Mouse (Mus musculus): Measurements from ENCODE around the gene Sympk.

The Sympk gene

DNA sequence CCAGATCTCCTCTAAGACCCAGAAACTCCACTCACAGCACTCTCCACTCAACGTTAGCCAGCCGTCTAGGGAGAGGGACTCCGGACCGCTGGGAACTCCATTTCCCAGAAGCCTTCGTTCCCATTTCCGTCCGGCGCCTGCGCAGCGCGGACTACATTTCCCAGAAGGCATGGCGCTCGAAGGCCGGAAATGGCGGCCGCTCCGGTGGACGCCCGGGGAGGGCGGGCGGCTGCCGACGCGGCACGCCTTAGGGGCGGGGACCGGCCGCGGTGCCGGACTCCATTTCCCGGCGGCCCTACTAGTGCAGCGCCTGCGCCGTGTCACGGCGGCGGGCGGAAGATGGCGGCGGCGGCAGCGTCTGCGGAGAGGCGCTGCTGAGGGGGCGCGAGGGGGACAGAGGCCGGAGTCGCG, at the start of gene Sympk:
Gene Sympk (plus strand): TSS at position 282 of the 411 bp plus-strand sequence.
- peak; percentile 97 for DNase-seq

DNA sequence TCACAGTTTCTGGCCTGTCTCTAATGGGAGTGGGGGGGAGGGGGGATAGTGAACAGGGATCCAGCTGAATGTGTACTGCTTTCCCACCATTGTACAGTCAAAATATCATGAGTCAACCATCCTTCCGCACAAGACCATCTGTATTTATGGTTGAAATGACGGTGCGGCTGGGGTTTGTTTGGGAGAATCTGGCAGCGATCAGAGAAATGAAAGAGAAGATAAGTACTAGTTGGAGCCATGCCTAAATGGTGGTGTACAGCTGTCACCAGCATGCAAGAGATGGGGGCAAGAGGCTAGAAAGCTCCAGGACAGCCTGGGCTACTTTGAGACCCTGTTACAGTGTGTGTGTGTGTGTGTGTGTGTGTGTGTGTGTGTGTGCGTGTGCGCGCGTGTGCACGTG, 45.8 kb upstream of the Sympk start:
- DNase-seq, result no peak

DNA sequence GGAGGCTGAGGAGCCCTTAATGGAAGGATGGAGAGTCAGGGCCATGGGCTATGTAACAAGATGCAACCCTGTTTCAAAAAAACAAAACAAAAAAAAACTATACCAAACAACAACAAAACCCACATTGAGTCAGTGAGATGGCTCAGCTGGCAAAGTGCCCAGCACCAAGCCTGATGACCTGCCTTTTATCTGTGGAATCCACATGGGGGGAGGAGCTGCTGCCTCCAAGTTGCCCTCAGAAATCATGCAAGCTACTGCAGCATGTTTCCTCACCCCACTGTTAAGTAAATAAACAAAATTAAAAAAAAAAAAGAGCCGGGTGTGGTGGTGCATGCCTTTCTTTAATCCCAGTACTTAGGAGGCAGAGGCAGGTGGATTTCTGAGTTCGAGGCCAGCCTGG, 37.7 kb upstream of the Sympk start:
- no peak for DNase-seq

DNA sequence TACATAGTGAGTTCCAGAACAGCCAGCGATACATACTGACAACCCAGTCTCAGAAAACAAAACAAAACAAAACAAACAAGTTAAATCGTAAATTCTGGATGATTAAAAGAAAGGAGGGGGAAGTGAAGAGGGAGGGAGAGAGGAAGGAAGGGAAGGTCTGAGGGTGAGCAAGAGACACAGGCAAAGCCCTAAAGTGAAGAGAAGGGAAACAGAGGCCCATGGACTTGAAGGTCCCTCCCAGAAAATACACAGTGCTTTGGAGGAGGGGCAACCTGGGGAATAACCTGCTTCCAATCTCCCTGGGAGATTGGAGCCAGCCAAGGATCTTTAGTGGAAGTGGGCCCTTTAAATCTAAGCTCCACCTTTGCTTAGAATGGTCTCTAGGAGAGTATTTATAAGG, 37.1 kb upstream of the Sympk start, which contains the start of gene Nanos2:
Gene Nanos2 (plus strand): TSS at position 301 of the 400 bp plus-strand sequence.
- DNase-seq, result no peak

DNA sequence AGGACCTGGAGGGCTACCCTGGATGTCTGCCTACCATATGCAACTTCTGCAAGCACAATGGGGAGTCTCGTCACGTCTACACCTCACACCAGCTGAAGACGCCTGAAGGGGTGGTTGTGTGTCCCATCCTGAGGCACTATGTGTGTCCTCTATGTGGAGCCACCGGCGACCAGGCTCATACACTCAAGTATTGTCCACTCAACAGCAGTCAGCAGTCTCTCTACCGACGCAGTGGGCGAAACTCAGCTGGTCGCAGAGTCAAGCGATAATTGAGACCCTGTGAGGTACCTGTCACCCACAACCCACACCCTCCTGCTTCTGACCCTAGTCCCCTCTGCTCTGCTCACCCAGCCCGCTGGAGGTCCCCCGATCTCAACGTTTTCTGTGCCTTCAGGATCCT, 36.4 kb upstream of the Sympk start:
- DNase-seq, result no peak

DNA sequence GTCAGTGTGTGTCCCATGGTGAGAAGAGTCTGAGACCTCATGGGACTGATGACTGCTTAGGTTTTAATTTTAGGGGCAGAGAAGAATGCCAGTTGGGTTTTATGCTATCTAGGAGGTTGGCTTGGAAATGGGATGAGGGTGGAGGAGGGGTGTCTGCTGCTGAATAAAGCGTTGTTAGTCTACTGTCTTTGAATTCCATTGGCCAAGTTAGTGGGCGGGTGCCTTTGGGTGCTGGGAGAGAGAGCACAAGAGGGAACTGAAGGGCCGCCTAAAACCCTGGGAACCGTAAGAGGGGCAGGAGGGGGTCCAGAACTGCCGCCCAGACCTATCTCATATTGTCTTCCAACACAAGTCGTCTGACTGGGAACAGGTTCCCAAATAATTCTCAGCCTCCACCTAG, 35.4 kb upstream of the Sympk start:
- no peak for DNase-seq

DNA sequence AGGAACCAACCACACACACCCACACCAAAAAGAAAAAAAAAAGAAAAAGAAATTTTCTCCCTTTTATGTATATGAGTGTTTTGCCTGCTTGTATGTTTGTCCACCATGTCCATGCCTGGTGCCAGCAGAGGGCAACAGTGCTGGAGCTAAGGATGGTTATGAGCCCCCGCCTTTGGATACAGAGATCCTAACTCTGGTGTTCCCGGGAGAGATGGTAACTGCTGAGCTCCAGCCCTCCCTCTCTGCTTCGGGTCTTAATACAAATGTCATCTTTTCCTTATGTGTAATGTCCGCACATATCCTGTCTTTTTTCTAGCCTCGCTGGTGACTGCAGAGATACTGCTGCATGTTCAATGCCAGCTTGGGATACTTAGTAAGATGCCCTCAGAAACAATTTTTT, 34.2 kb upstream of the Sympk start:
- DNase-seq, result no peak

DNA sequence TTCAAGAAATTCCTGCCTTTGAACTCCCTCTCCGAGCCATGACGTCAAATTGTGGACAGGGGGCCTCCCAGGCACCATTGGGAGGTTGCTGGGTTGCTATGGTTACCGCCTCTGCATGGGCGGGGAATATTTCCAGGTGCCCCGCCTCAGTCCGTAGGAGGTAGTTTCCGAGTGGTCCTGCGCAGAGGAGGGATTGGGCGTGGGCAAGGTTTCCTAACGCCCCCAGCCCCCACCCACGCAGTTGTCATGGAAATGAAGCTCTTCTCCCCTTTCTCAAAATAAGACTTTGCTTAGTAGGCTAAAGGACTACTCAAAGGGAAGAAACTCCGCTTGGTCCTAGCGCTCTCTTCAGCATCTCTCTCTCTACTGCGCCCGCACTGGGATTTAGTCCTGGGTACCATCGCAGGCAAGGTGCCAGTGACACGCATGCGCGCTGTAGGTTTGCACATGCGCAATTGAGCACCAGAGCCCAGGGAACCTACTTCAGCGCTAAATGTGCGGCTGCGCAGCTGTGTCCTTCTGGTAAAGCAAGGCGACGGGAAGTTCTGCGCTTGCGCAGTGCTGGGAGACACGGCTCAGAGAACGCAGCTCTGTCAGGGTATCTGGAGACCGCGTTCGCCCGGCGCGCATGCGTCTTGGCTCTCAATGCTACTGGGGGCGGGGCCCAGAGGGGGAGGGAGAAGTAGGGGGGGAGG, 33.4 kb upstream of the Sympk start, which contains the start of gene Mypop:
Gene Mypop (plus strand): TSS at position 645 of the 695 bp plus-strand sequence.
- DNase-seq, result peak; percentile 100

DNA sequence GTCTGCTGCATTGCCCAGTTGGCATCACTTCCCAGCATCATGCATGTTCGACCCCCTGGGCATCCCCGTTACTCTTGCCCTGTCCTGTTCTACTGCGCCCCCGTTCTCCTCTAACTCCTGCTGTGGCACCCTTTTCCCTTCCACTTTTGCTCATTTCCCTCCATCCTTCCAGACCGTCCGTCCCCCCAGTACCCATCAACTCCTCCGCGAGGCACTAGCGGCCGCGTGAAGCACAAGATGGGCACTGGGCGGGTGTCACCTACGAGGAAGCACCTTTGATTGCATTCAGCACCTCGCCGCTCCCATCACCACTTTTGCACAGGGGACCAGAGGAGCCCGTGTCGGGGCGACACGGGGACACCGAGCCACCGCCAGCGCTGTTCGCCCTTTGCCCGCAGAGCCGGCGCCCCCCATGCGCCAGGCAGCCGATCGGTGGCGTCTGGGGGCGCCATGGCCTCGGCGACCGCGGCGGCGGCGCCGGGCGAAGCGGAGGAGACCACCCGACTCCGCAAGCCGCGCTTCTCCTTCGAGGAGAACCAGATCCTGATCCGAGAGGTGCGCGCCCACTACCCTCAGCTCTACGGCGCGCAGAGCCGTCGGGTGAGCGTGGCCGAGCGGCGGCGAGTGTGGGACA, 32.4 kb upstream of the Sympk start:
- DNase-seq, result no peak

DNA sequence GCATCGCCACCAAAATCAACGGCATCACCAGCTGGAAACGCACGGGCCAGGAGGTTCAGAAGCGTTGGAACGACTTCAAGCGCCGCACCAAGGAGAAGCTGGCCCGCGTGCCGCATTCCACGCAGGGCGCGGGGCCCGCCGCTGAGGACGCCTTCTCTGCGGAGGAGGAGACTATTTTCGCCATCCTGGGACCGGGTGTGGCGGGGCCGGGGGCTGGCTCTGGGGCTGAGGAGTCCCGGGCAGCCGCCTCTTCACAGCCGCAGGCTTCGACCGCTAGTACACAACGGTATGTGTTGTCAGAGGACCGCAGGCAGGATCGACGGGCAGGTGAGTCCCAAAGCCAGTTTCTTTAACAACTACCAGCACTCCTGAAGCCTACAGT, 31.9 kb upstream of the Sympk start:
- no peak for DNase-seq

DNA sequence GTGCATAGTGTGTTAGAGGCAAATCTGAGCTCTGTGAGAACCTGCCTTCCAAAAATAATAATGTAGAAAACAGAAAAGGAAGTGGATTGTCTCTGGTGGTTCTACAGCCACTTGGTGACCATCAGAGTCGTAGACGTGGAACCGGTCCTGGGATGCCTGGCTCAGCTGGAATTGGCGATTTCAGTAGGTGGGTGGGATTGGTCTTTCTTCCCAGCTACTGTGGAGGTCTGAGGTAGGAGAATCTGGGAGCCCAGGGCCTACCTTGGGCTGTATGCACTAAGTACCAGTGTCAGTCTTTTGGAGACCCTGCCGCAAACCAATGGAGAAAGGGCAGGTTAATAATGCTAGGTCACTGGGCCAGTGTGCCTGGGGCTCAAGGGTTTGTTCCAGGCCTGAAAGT, 31.1 kb upstream of the Sympk start:
- DNase-seq, result no peak

DNA sequence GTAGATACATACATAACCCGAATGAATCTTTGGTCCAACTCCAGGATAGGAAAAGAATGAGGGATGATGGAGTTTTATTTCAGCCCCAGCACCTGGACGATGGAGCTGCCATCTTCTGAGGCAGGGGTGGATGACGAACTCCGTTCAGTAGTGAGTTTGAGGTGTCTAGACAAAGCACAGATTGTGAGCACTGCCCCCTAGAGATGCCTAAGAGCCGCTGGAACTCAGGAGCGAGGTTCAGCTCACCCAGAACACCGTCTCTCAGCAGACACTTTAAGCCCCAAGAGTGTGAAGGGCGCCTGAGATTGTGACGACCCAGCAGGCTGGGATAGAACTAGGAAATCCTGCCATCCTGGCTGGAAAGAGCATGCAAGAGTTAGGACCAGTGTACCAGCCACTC, 25.3 kb upstream of the Sympk start:
- DNase-seq, result no peak

DNA sequence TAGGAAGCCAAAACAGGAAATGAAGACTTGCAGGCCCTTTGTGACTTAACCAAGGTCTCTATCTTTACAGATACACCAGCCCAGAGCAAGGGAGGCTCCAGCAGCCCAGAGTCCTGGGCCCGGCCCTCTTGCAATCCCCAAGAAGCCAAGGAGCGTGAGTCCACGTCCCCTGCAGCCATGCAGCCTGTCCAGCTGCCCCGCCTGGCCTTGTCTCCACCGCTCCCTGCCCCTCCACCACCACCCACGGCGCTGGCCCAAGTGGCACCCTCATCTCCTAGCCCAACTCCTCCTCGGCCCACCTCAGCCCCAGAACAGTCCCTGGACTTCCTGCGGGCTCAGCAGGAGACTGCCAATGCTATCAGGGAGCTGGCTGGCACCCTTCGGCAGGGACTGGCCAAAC, 23.8 kb upstream of the Sympk start:
- DNase-seq, result no peak

DNA sequence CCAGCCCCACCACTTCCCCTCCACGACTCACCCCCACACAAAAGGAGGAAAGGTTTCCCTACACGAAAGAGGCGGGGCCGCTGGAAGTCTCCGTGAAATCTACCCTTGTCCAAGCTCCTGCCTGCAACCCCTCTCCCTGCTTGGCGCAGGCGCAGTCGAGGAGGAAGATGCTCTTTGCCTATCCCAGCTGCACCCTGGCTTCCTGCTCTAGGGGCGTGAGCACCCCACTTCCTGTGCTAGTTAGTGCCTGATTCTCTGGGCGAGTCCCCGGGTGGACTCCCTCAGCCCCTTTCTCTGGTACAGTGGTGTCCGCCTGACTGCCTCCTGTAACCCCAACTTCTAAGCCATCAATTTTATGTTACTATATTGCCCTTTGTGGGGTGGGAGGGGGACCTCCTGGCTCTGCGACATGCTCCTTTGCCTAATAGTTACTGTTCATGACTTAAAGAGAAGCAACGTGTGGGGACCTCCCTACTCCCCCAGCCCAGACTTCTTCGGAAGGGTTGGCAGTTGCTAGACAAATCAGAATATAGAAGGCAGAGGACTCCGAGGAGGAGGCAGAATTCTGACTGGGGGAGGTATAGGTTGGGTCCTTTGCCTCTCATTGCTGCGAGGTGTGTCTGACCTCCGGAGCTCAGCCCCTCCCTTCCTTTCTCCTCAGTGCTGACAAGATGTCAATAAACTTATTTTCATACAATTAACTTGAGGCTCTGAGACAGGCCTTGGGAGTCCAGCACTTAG, 22.9 kb upstream of the Sympk start:
- DNase-seq, result peak; percentile 87

DNA sequence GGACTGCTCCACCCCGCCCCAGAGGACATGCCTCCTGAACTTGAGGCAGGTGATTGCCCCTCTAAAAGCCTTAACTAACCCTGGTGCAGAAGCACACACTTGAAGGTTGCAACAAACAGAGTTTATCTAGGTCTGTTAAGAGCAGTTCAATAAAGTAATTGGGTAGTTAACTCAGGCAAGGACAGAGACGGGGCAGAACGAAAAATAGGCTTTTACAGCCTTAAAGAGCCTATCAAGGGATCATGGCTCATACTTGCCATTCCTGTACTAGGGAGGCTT, 22.4 kb upstream of the Sympk start:
- DNase-seq, result no peak

DNA sequence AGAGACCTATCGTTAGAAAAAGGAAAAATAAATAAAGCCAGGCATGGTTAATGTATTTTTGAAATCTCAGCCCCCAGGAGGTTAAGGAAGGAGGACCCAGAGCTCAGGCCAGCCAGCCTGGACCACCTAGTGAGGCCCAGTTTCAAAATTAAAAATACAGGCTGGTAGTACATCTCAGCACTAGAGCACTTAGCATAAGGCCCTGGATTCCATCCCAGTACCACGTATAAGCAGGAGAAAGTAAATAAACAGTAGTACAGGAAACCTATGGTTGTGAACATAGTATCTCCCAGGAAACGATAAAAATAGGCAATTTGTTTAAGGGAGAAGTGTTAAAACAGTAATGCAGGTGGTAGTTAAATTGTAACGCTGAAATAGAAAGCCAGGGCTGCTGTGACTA, 22.1 kb upstream of the Sympk start:
- DNase-seq, result no peak

DNA sequence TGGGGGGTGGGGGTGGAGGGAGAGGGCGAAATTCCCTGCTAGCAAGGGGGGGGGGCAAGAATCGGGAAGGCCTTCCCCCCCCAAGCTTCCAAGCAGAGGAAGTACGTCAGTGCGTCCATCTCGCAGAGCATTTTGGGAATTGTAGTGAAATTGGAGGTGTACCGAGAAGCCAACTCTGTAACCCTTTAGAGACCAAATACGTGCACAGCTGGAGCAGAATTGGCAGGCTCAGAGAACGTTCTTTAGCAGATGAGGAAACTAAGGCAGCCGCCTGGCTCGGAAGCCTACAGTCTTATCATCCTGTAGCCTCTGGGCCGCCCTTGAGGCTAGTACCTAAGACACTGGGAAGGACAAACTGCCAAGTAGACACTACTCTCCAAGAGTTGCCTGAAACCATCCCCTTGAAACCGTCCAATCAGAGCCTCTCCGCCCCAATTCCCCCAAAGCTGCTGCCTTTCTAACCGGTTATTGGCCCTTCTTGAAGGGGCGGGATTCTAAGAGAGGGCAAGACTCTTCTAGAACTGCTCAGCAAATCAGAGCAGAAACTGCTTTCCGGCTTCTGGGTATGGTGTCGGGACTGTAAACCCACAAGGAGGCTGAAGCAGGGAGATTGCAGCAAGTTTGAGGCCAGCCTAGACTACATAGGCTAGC, 21.2 kb upstream of the Sympk start:
- peak; percentile 89 for DNase-seq

DNA sequence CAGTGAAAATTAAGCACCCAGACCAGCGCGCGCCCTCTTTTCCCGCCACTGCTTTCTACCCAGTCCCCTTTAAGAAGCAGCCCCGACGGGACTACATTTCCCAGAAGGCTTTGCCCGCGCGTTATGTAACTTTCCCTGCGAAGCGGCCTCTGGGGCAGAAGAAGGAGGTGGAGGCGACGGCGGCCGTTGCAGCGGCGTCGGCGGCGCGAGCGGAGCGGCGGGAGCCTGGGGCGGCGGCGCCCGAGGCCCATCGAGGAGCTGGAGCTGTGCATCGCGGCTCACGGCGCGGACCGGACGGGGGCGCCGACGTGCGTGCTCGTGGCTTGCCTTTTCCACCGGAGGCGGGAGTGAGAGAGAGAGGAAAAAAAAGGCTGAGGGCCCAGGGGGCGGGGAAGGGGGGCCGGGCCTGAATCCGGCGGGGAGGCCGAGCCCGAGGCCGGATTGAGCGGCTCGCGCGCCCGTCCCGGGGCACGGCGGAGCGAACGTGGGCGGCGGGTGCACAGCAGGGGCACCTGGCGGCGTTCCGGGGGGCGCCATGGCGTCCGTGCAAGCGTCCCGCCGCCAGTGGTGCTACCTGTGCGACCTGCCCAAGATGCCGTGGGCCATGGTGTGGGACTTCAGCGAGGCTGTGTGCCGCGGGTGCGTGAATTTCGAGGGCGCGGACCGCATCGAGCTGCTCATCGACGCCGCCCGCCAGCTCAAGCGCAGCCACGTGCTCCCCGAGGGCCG, 20.1 kb upstream of the Sympk start, which contains the start of gene Irf2bp1:
Gene Irf2bp1 (plus strand): TSS at position 143 of the 729 bp plus-strand sequence.
- peak; percentile 95 for DNase-seq

DNA sequence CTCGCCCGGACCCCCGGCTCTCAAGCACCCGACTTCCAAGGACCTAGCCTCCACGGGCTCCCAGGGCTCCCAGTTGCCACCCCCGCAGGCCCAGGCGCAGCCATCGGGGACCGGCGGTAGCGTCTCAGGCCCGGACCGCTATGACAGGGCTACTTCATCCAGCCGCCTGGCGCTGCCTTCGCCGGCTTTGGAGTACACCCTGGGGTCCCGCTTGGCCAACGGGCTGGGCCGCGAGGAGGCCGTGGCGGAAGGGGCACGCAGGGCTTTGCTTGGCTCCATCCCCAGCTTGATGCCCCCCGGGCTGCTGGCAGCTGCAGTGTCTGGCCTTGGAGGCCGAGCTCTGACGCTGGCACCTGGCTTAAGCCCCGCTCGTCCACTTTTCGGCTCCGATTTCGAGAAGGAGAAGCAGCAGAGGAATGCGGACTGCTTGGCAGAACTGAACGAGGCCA, 19.5 kb upstream of the Sympk start:
- DNase-seq, result no peak

DNA sequence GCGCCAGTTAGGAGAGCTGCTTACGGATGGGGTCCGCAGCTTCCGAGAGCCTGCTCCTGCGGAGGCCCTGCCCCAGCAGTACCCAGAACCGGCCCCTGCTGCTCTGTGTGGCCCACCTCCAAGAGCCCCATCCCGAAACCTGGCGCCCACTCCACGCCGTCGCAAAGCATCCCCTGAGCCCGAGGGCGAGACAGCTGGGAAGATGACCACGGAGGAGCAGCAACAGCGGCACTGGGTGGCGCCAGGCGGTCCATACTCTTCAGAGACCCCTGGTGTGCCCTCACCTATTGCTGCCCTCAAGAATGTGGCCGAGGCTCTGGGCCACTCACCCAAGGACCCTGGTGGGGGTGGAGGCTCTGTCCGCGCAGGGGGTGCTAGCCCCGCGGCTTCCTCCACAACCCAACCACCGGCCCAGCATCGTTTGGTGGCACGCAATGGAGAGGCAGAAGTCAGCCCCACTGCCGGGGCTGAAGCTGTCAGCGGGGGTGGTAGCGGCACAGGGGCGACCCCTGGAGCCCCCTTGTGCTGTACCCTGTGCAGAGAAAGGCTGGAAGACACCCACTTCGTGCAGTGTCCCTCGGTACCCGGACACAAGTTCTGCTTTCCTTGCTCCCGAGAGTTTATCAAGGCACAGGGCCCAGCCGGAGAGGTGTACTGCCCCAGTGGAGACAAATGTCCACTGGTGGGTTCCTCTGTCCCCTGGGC, 18.6 kb upstream of the Sympk start:
- no peak for DNase-seq

DNA sequence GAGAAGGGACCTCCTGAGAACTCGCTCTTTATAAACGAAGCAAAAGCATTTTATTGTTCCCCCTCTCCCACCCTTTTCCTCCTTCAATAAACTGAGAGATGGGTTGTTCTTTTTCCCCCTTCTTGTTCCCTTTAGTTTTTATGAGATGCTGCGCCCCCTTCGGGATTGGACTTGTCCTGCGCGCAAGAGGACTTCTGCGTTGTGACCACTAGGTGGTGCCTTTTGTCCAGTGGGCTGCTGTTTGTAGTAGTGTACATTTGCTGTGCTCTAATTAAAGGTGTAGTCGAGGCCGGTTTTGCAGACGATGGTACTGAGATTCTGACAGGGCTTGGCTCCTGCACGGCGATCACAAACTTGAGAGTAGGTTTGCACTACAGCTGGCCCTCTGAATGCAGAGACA, 17.7 kb upstream of the Sympk start:
- peak; percentile 90 for DNase-seq

Data from kidney, postnatal 14 days (tissue).